Mouse (Mus musculus) cerebellum, adult 2 months (tissue): ENCODE data around the gene Iqgap1. TPM values are rescaled to one million over a fixed set of nuclear protein-coding genes. Genes with fewer than 3 reads are reported as not detected.

Experiments used
- DNase-seq, 2 experiments: peaks; one replicate each; pipeline ENCODE4 v3.0.0; 2021
- H3K27ac ChIP-seq: fragments of 200-500 bp; 2 replicates; pipeline ENCODE4 v1.5.1; 2012; ENCODE audit warnings: low read length, control low read depth, inconsistent platforms; ENCODE audit not compliant: insufficient read depth
- H3K27me3 ChIP-seq: fragments of 200-500 bp; 2 replicates; pipeline ENCODE4 v1.6.1; 2012; ENCODE audit warnings: inconsistent platforms, mild to moderate bottlenecking, low read length, moderate library complexity; ENCODE audit not compliant: control insufficient read depth, insufficient read depth
- H3K4me1 ChIP-seq: fragments of 200-500 bp; 2 replicates; pipeline ENCODE4 v1.6.1; 2011; ENCODE audit warnings: low read length; ENCODE audit not compliant: control insufficient read depth, insufficient read depth
- H3K4me3 ChIP-seq: fragments of 200-500 bp; replicated peaks from 2 replicates; pipeline ENCODE3; 2011; ENCODE audit warnings: mild to moderate bottlenecking, low read depth, low read length, control low read depth; ENCODE audit not compliant: insufficient read depth
- CTCF ChIP-seq: fragments of 200-500 bp; IDR thresholded peaks from 2 replicates; pipeline ENCODE4 v1.5.1; 2011; ENCODE audit warnings: low read depth, mild to moderate bottlenecking, control low read depth, low read length, moderate library complexity, borderline replicate concordance; ENCODE audit not compliant: insufficient read depth
- POLR2A ChIP-seq: fragments of 200-500 bp; IDR thresholded peaks from 2 replicates; pipeline ENCODE4 v1.6.1; 2011; ENCODE audit warnings: low read length, control low read depth, borderline replicate concordance; ENCODE audit not compliant: insufficient read depth
- WGBS: fragments of 180-500 bp; shearing (Covaris S2); methylation state at CpG from one replicate; pipeline ENCODE4 v1.1.7; 2018; 5-methylcytosine and 5-hydroxymethylcytosine counted together
- polyA plus RNA-seq: library from polyadenylated mRNA; depleted of rRNA; stranded (reverse); fragments of >200 nt; gene quantifications from 2 replicates; pipeline ENCODE4 v1.2.3, GENCODE M21; 2012

The Iqgap1 gene
- polyA plus RNA-seq, 1 experiment: 21.0 TPM

DNA sequence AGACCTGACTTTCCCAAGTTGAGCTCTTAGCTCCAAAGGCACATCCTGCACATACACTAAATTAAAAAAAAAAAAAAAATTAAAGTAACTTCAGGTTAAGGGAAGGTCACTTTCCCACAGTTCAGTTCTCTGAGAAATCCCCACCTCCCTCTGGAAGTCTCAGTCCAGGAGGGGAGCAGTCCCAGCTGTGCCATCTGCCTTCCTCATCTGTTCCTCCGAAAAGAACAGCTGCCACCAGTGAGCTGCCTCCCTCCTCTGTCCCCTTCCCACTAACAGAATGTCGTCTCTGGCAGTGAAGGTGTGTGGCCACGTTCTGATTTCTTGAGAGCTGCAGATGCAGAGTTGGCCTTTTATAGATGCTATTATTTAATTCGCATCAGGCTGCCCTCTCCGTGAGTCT, 127.9 kb downstream of the Iqgap1 start:
- no peak for DNase-seq
- no peaks in the 10 kb centered on the region for H3K27me3 ChIP-seq

DNA sequence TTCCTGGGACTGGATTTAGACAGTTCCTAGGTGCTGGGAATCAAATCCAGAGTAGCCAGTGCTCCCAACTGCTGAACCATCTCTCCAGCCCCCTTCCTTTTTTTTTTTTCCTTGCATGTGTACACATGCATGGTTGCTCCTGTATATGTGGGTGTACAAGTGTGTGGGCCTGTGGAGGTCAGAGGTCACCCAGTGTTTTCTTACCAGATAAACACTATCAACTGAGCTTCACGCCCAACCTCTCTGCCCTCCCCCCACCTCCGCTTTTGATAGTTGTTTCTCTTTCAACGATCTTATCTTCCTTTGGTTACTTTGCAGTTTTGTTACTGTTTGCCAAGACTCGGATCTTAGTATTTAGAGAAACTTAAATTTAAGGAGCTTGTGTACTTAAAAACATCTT, 128.9 kb downstream of the Iqgap1 start:
- Histone ChIP-seq H3K27ac (no peak overlapping the region), H3K4me1 (no peaks in the 10 kb centered on the region), H3K27me3 (no peaks in the 10 kb centered on the region), H3K4me3 (no peak overlapping the region)
- DNase-seq: no peak
- 84% methylated on average over 4 of the region's 4 CpGs for WGBS
- TF ChIP-seq POLR2A (no peak), CTCF (no peak)

More for the DNA sequence above, 127.9 kb downstream of the Iqgap1 start:
- Histone ChIP-seq H3K4me3 (no peak overlapping the region), H3K4me1 (no peaks in the 10 kb centered on the region), H3K27ac (no peak overlapping the region)
- 56% methylated on average over 5 of the region's 5 CpGs for WGBS
- no peak for TF ChIP-seq POLR2A
- no peak for TF ChIP-seq CTCF

DNA sequence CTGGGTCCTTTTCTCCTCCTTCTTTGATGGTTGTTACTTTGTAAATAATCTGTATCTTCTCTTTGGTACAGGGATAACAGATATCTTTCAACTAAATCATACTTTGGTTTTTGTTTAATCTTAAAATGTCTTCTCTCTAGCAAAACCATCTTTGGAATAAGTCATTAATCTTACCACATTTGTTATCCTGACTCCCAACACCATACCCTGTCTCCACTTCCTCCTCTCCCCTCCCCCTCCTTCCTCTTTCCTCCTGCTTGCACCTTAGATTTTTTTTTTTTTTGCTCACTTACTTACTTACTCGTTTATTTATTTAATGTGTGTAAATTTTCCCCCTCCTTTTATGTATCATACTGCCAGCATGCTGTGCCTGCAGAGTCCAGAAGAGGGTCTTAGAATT, 129.4 kb downstream of the Iqgap1 start:
- WGBS: 58% methylated on average over 1 of the region's 1 CpGs
- H3K4me3 ChIP-seq: no peak overlapping the region
- no peak for DNase-seq
- no peak for TF ChIP-seq POLR2A
- no peak for TF ChIP-seq CTCF
- no peaks in the 10 kb centered on the region for H3K27me3 ChIP-seq
- H3K4me1 ChIP-seq: no peaks in the 10 kb centered on the region
- no peak overlapping the region for H3K27ac ChIP-seq

DNA sequence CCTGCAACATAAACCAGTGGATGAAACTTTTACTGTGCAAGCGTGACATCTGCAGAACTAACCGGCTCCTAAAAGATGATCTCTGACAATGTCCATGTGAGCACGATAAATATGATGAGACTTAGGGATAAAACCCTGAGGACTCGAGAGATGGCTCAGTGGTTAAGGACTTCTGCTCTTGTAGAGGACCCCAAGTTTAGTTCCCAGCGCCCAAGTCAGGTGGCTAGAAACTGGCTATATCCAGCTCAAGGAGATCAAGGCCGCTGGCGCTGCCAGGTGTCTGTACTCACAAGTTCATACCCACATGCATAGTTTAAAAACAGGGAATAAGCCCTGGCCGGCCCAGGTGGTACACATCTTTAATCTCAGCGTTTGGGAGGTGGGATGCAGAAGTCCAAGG, 133.3 kb downstream of the Iqgap1 start:
- Histone ChIP-seq H3K4me1 (no peaks in the 10 kb centered on the region; the same call in 1 of the 2 replicates), H3K4me3 (no peak overlapping the region), H3K27ac (no peak overlapping the region), H3K27me3 (no peaks in the 10 kb centered on the region)
- WGBS: 93% methylated on average over 9 of the region's 9 CpGs
- DNase-seq: no peak
- TF ChIP-seq POLR2A: no peak
- TF ChIP-seq CTCF: no peak

DNA sequence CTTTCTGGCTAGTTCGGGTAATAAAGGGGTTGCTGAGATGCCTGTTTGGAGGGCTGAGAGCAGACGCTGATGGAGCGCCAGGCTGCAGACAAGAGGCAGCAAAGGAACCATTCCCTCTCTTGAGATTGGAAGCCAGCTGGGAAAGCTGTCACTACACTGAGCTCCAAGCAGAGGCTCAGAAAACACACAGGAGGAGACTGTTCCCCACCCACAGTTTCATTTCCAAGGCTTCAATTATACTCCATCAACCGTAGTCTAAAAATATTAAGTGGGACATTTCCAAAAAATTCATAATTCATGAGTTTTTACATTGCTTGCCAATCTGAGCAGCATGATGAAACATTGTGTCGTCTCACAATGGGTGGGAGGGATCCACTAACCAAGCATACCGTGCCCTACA, 134.6 kb downstream of the Iqgap1 start:
- Histone ChIP-seq H3K4me3 (no peak overlapping the region), H3K27me3 (no peaks in the 10 kb centered on the region), H3K27ac (no peak overlapping the region), H3K4me1 (no peaks in the 10 kb centered on the region; the same call in 1 of the 2 replicates)
- DNase-seq: no peak
- TF ChIP-seq POLR2A: no peak
- no peak for TF ChIP-seq CTCF
- WGBS: 53% methylated on average over 6 of the region's 6 CpGs

DNA sequence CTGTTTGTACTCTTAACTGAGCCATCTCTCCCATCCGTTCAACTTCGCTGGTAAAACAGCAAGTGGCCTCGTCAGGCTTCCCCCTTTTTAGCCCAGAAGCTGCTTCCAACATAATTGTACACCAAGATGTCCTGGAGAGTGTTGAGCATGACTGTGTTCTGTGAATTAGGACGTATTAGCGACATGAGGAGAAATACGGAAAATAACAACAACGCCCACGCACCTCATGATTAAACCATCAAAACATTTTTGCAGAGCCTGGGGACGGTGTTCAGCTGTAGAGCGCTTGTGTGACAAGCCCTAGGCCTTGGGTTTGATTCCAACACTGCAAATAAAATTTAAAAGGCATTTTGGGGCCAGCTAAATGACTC, 136.6 kb downstream of the Iqgap1 start:
- Histone ChIP-seq H3K4me3 (peak overlapping the region; percentile 95), H3K27me3 (no peaks in the 10 kb centered on the region), H3K27ac (peak overlapping the region; percentile 97), H3K4me1 (peaks cover 11% of the 10 kb centered on the region; the same call in 1 of the 2 replicates)
- no peak for TF ChIP-seq POLR2A
- no peak for TF ChIP-seq CTCF
- DNase-seq: peak in 1 of 2 experiments; percentile 51
- 7% methylated on average over 10 of the region's 10 CpGs for WGBS

DNA sequence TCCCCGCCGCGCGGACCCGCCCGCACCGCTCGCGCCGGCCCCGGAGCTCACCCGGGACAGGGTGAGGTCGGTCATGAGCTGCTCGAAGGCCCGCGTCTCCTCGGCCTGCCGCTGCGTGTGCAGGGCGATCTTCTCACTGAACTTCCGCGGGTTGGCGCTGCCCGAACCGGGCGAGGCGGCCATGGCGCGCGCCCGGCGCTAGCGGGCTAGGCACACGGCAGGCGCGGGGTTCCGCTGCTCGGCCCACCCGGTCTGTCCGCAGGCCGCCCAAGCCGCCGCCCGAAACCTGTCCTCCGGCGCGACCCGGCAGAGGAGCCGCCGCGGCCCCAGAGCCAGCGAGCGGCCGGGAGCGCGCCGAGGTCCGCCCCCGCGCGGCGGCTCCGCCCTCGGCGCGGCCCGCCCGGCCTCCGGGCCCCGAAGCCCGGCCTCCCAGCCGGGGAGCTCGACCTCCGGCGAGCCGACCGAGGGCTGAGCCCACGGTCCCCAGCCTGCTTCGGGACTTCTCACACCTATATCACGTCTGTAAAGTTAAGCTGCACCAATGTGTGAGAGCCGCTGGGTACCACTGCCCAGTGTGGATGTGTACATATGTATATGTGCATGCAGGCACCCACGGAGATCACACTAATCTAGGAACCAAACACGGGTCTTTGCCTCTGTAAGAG, 137.1 kb downstream of the Iqgap1 start, which contains the start of gene Crtc3:
Gene Crtc3, minus strand, starts transcription at position 322 of the 665 bp plus-strand sequence.
- peak within 1 kb of the TSS; percentile 97 for H3K27ac ChIP-seq
- peak; percentile 49; the same call in 1 of the 2 replicates for TF ChIP-seq POLR2A
- no peak for TF ChIP-seq CTCF
- DNase-seq: peak; percentile 80 to 86
- H3K4me3 ChIP-seq: peak within 1 kb of the TSS; percentile 95
- no peaks in the 10 kb centered on the region for H3K27me3 ChIP-seq
- under 1% methylated on average over 82 of the region's 83 CpGs for WGBS
- peaks cover 14% of the 10 kb centered on the region; the same call in 1 of the 2 replicates for H3K4me1 ChIP-seq
